Mouse (Mus musculus) spleen, adult 2 months (tissue): ENCODE results near the gene Rtl8a.
"Not testable (repeated sequence)": the region's sequence is repeated elsewhere in the genome, so short reads cannot be mapped to it uniquely, and the experiment has no call there.

Experiments used
- CTCF ChIP-seq: fragments of 200-500 bp; IDR thresholded peaks from 2 replicates; pipeline ENCODE4 v1.5.1; 2011; ENCODE audit warnings: mild to moderate bottlenecking, inconsistent platforms; ENCODE audit not compliant: insufficient read depth, insufficient read length, insufficient replicate concordance; ENCODE audit errors: extremely low read depth
- POLR2A ChIP-seq: fragments of 200-500 bp; IDR thresholded peaks from 2 replicates; pipeline ENCODE4 v1.6.1; 2011; ENCODE audit warnings: low read depth, low read length, inconsistent platforms

GRCm38 (mm10) chrX:53608879-53609278 is 34.6 kb downstream of the Rtl8a start, which contains the start of gene Gm14597:
- TF ChIP-seq POLR2A, CTCF: not testable (repeated sequence)
